Mouse (Mus musculus) B cell, adult 2 months (primary cell): ENCODE results near the gene Lrrc75b.
A peak's percentile ranks its signal among the peaks of the same experiment; 100 is the strongest.
"Not testable (repeated sequence)": the region's sequence is repeated elsewhere in the genome, so short reads cannot be mapped to it uniquely, and the experiment has no call there.

ENCODE experiments used
- DNase-seq, 2 experiments: peaks; one replicate each; pipeline ENCODE4 v3.0.0; 2022

Gene Lrrc75b

GRCm38 (mm10) chr10:75566765-75567164 lies 6.6 kb upstream of the Lrrc75b start:
- not testable (repeated sequence) for DNase-seq

GRCm38 (mm10) chr10:75566321-75566720 lies 6.2 kb upstream of the Lrrc75b start:
- DNase-seq = no peak

GRCm38 (mm10) chr10:75565906-75566305 lies 5.8 kb upstream of the Lrrc75b start:
- no peak for DNase-seq

GRCm38 (mm10) chr10:75565436-75565835 lies 5.3 kb upstream of the Lrrc75b start:
- DNase-seq = peak; percentile 52 to 59

- DNase-seq = no peak
Observed at GRCm38 (mm10) chr10:75564687-75565265, 4.6 kb upstream of the Lrrc75b start.

- DNase-seq = no peak
Observed at GRCm38 (mm10) chr10:75562596-75562995, 2.5 kb upstream of the Lrrc75b start.

GRCm38 (mm10) chr10:75561071-75561654 lies 1.0 kb upstream of the Lrrc75b start, which contains the start of gene Ggt1:
Gene Ggt1 (plus strand): TSS chr10:75561604.
- no peak for DNase-seq

GRCm38 (mm10) chr10:75560549-75560899 lies 394 bp upstream of the Lrrc75b start:
- DNase-seq = no peak

- DNase-seq = no peak
Observed at GRCm38 (mm10) chr10:75559041-75559675, 972 bp downstream of the Lrrc75b start.

GRCm38 (mm10) chr10:75558515-75558914 lies 1.6 kb downstream of the Lrrc75b start:
- no peak for DNase-seq

GRCm38 (mm10) chr10:75556026-75556425 lies 4.1 kb downstream of the Lrrc75b start:
- no peak for DNase-seq

- DNase-seq = no peak
Observed at GRCm38 (mm10) chr10:75555557-75555956, 4.6 kb downstream of the Lrrc75b start.

- no peak for DNase-seq
Observed at GRCm38 (mm10) chr10:75554090-75554489, 6.0 kb downstream of the Lrrc75b start.

- no peak for DNase-seq
Observed at GRCm38 (mm10) chr10:75552701-75553450, 7.3 kb downstream of the Lrrc75b start.

- no peak for DNase-seq
Observed at GRCm38 (mm10) chr10:75552106-75552505, 8.0 kb downstream of the Lrrc75b start.

- no peak for DNase-seq
Observed at GRCm38 (mm10) chr10:75551175-75551574, 9.0 kb downstream of the Lrrc75b start.

- DNase-seq = no peak
Observed at GRCm38 (mm10) chr10:75549886-75550285, 10.2 kb downstream of the Lrrc75b start.

- DNase-seq = no peak
Observed at GRCm38 (mm10) chr10:75548486-75548885, 11.6 kb downstream of the Lrrc75b start.

GRCm38 (mm10) chr10:75547901-75548300 lies 12.2 kb downstream of the Lrrc75b start:
- DNase-seq = no peak

GRCm38 (mm10) chr10:75536123-75536522 lies 24.0 kb downstream of the Lrrc75b start:
- no peak for DNase-seq

- no peak for DNase-seq
Observed at GRCm38 (mm10) chr10:75535423-75535822, 24.7 kb downstream of the Lrrc75b start.

- DNase-seq = no peak
Observed at GRCm38 (mm10) chr10:75534934-75535333, 25.2 kb downstream of the Lrrc75b start.

- DNase-seq = no peak
Observed at GRCm38 (mm10) chr10:75534216-75534615, 25.9 kb downstream of the Lrrc75b start.
